8 mouse cellular contexts compared by ENCODE assay signal in the genomic region with DNA sequence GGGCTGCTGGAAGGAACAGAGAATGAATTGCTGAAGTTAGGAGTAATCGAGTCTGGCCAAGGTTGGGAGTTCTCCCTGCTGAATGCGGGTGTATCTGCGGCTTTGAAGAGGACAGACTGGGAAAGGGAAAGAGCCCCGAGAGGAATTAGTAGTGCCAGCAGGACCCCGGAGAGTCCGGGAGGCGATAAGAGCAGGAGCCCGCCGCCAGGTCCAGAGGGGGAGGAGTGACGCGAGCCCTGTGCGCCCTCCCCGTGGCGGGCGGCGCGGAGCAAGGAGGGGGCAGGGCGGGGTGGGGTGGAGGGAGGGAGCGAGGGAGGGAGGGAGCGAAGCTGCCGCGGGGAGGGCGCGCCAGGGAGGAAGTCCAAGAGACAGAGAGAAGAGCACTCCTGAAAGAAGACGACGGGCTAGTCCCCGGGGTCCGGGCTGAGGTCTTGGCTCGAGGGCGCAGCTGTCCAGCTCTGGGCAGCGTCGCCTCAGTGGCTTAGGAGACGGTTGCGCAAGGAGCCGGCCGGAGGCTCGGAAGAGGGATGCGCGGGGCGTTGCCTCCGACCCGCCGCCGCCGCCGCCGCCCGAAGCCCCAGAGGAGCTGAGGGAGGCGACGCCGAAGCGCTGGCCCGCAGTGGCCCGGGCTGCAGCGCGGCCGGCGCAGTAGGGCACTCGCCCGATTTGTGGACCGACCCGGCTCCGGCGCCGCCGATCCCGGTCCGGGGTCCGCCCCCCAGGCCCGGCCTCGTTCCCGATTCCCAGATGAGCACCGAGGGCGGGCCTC. TPM values are rescaled to one million over a fixed set of nuclear protein-coding genes. Genes with fewer than 3 reads are reported as not detected.
DNase-seq lines count a peak whose midpoint lies in the region; ATAC-seq and TF ChIP-seq lines count a peak whose summit lies in the region.

TSS of gene Foxf2 (plus strand) at position 484 of the 769 bp plus-strand sequence.

- H3K27me3 ChIP-seq in kidney, postnatal 0 days (ENCODE audit: insufficient read depth, low read length), result peaks cover 99% of the 10 kb centered on the region
- H3K27me3 ChIP-seq in embryonic facial prominence, embryonic 11.5 days (ENCODE audit: control insufficient read depth, insufficient read depth, low read length), result peaks cover 81% of the 10 kb centered on the region
- peaks cover 98% of the 10 kb centered on the region for H3K27me3 ChIP-seq in lung, embryonic 15.5 days
- H3K27me3 ChIP-seq in stomach, embryonic 14.5 days (ENCODE audit: control insufficient read depth, insufficient read depth, low read length), result peaks cover 16% of the 10 kb centered on the region

- H3K9me3 ChIP-seq in kidney, postnatal 0 days (replicated peaks; ENCODE audit: low read length), result no peaks in the 10 kb centered on the region
- no peaks in the 10 kb centered on the region for H3K9me3 ChIP-seq in embryonic facial prominence, embryonic 11.5 days (replicated peaks; ENCODE audit: control insufficient read depth, low read length)
- H3K9me3 ChIP-seq in lung, embryonic 15.5 days, result no peaks in the 10 kb centered on the region
- no peaks in the 10 kb centered on the region for H3K9me3 ChIP-seq in stomach, embryonic 14.5 days (ENCODE audit: control insufficient read depth, low read depth, low read length)

- TF ChIP-seq CTCF in kidney, postnatal 0 days (IDR thresholded peaks at IDR 0.05; ENCODE audit: low read depth), result no peak

- ATAC-seq in kidney, postnatal 0 days (replicated peaks; ENCODE audit: low FRiP score, low read depth), result no peak
- peak; percentile 16; the same call in 1 of the 2 replicates for ATAC-seq in embryonic facial prominence, embryonic 11.5 days (replicated peaks; ENCODE audit: insufficient number of reproducible peaks, low FRiP score, low TSS enrichment, low read depth)
- peak; percentile 87 for ATAC-seq in lung, embryonic 15.5 days (ENCODE audit: borderline replicate concordance, extremely low read depth, low FRiP score, low TSS enrichment)
- peak; percentile 51; the same call in 1 of the 2 replicates for ATAC-seq in stomach, embryonic 14.5 days (ENCODE audit: insufficient number of reproducible peaks, insufficient read depth, low FRiP score, low read depth)

- no peaks in the 10 kb centered on the region for H3K36me3 ChIP-seq in kidney, postnatal 0 days (ENCODE audit: insufficient read depth, low read length)
- no peaks in the 10 kb centered on the region for H3K36me3 ChIP-seq in embryonic facial prominence, embryonic 11.5 days (replicated peaks; ENCODE audit: control insufficient read depth, insufficient read depth, low read depth, low read length)
- no peaks in the 10 kb centered on the region for H3K36me3 ChIP-seq in lung, embryonic 15.5 days
- no peaks in the 10 kb centered on the region for H3K36me3 ChIP-seq in stomach, embryonic 14.5 days (ENCODE audit: control insufficient read depth, insufficient read depth, low read length)

- 1% methylated on average over 31 of the region's 74 CpGs for WGBS in kidney, postnatal 0 days
- under 1% methylated on average over 47 of the region's 74 CpGs for WGBS in embryonic facial prominence, embryonic 11.5 days
- under 1% methylated on average over 64 of the region's 74 CpGs for WGBS in lung, embryonic 15.5 days
- under 1% methylated on average over 53 of the region's 74 CpGs for WGBS in stomach, embryonic 14.5 days

- H3K27ac ChIP-seq in kidney, postnatal 0 days, result no peak within 1 kb of the TSS
- H3K27ac ChIP-seq in embryonic facial prominence, embryonic 11.5 days (replicated peaks; ENCODE audit: low read depth, low read length), result peak within 1 kb of the TSS; percentile 84
- H3K27ac ChIP-seq in lung, embryonic 15.5 days, result peak within 1 kb of the TSS; percentile 93
- H3K27ac ChIP-seq in stomach, embryonic 14.5 days (ENCODE audit: low read length), result peak within 1 kb of the TSS; percentile 83

- H3K4me2 ChIP-seq in kidney, postnatal 0 days (ENCODE audit: low read length), result peak within 1 kb of the TSS; percentile 74
- H3K4me2 ChIP-seq in embryonic facial prominence, embryonic 11.5 days (ENCODE audit: low read depth, low read length), result peak within 1 kb of the TSS; percentile 86
- H3K4me2 ChIP-seq in lung, embryonic 15.5 days, result peak within 1 kb of the TSS; percentile 77
- peak within 1 kb of the TSS; percentile 86 for H3K4me2 ChIP-seq in stomach, embryonic 14.5 days (replicated peaks; ENCODE audit: low read depth, low read length)

- H3K9ac ChIP-seq in kidney, postnatal 0 days (ENCODE audit: low read depth, low read length), result no peak within 1 kb of the TSS
- peak within 1 kb of the TSS; percentile 64 for H3K9ac ChIP-seq in embryonic facial prominence, embryonic 11.5 days (replicated peaks; ENCODE audit: low read length)
- H3K9ac ChIP-seq in lung, embryonic 15.5 days, result peak within 1 kb of the TSS; percentile 73
- peak within 1 kb of the TSS; percentile 81 for H3K9ac ChIP-seq in stomach, embryonic 14.5 days (replicated peaks; ENCODE audit: low read depth, low read length)

- no peak for DNase-seq in kidney, postnatal 0 days (ENCODE audit: low spot score)
- DNase-seq in kidney, adult 8-10 months, result no peak
- DNase-seq in embryonic facial prominence, embryonic 11.5 days (ENCODE audit: low spot score), result peak; percentile 55
- DNase-seq in heart, postnatal 4 days, result peak; percentile 17
- no peak for DNase-seq in layer of hippocampus, adult 9-10 months (ENCODE audit: low spot score)
- no peak for DNase-seq in ovary, postnatal 10 days (ENCODE audit: low spot score)

- peaks cover 15% of the 10 kb centered on the region for H3K4me1 ChIP-seq in kidney, postnatal 0 days (replicated peaks; ENCODE audit: insufficient read depth, low read length)
- H3K4me1 ChIP-seq in embryonic facial prominence, embryonic 11.5 days (ENCODE audit: control insufficient read depth, insufficient read depth, low read length), result peaks cover 3% of the 10 kb centered on the region; the same call in 1 of the 2 replicates
- peaks cover 20% of the 10 kb centered on the region for H3K4me1 ChIP-seq in lung, embryonic 15.5 days
- H3K4me1 ChIP-seq in stomach, embryonic 14.5 days (ENCODE audit: control insufficient read depth, insufficient read depth, low read length), result peaks cover 3% of the 10 kb centered on the region

- peak within 1 kb of the TSS; percentile 34 for H3K4me3 ChIP-seq in kidney, postnatal 0 days (replicated peaks; ENCODE audit: low read depth, low read length)
- peak within 1 kb of the TSS; percentile 60 for H3K4me3 ChIP-seq in embryonic facial prominence, embryonic 11.5 days (ENCODE audit: low read depth, low read length)
- peak within 1 kb of the TSS; percentile 54 for H3K4me3 ChIP-seq in lung, embryonic 15.5 days
- peak within 1 kb of the TSS; percentile 56 for H3K4me3 ChIP-seq in stomach, embryonic 14.5 days (ENCODE audit: low read depth, low read length)

RNA-seq across cellular contexts. Expression of gene Foxf2, which starts in this region (rescaled TPM):
- polyA plus RNA-seq in kidney, postnatal 0 days (2015; fragmentation: Nextera tagmentation; extraction: Ambion mirVana), result not detected in 2 replicates
- polyA plus RNA-seq in embryonic facial prominence, embryonic 11.5 days (2014; fragmentation: Nextera tagmentation; extraction: Ambion mirVana), result 12.3 and 14.7 TPM in 2 replicates
- not detected for total RNA-seq in heart, postnatal 4 days (2021)
- 29.5 and 30.4 TPM in 2 replicates for polyA plus RNA-seq in lung, embryonic 15.5 days (2015; fragmentation: Nextera tagmentation; extraction: Ambion mirVana)
- 21.3 and 21.9 TPM in 2 replicates for polyA plus RNA-seq in stomach, embryonic 14.5 days (2014; fragmentation: Nextera tagmentation; extraction: Ambion mirVana)

Comparison
In these comparisons a context has a peak if more than half of its experiments do, and no peak if none do; other contexts are left out.
1. RNA of gene Foxf2 (polyA plus RNA-seq): 29.5 to 30.4 TPM in lung, embryonic 15.5 days, 21.3 to 21.9 TPM in stomach, embryonic 14.5 days and 12.3 to 14.7 TPM in embryonic facial prominence, embryonic 11.5 days; not detected in kidney, postnatal 0 days; every median in the first group is over 10 times any median in the second.
2. Peak in DNase-seq in heart, postnatal 4 days; RNA of the gene not detected or under 1 TPM.
3. Peak in every context shown above with its lines, with median percentiles within 50 percentile points of each other: H3K4me2 ChIP-seq and H3K4me3 ChIP-seq.